Mouse (Mus musculus): Measurements from ENCODE around the gene Fam19a1.

GRCm38 (mm10) chr6:96372848-96373247 is 259.9 kb downstream of the Fam19a1 start:
- TF ChIP-seq CTCF (IDR thresholded peaks at IDR 0.05) (no peak), EP300 (IDR thresholded peaks at IDR 0.05; ENCODE audit: insufficient read depth, low read depth, low read length) (no peak), POLR2A (IDR thresholded peaks at IDR 0.05; ENCODE audit: insufficient read depth, low read depth, low read length) (no peak)

Data from heart, adult 2 months (tissue).